Mouse (Mus musculus) megakaryocyte, adult 5-6 weeks (primary cell): ENCODE results near the gene Gm20458. TPM values are rescaled to one million over a fixed set of nuclear protein-coding genes. Genes with fewer than 3 reads are reported as not detected.

ENCODE experiments used
- ATAC-seq: 2 replicates; pipeline ENCODE4 v1.8.0; 2016; ENCODE audit warnings: mild to moderate bottlenecking, inconsistent platforms; ENCODE audit not compliant: poor library complexity, severe bottlenecking
- total RNA-seq, 2 experiments: library from RNA; stranded (forward) in 1 of 2; stranded (reverse) in 1 of 2; fragments of 153-499, 151-499 nt in 1 of 2; fragments of 221-1000, 200-1000 nt in 1 of 2; gene quantifications; 2 replicates each; pipeline versions ENCODE4 v1.2.3 to v1.2.4; 2015 to 2017

Gm20458 gene
- total RNA-seq, 2 experiments from 2014 or later, result not detected

DNA sequence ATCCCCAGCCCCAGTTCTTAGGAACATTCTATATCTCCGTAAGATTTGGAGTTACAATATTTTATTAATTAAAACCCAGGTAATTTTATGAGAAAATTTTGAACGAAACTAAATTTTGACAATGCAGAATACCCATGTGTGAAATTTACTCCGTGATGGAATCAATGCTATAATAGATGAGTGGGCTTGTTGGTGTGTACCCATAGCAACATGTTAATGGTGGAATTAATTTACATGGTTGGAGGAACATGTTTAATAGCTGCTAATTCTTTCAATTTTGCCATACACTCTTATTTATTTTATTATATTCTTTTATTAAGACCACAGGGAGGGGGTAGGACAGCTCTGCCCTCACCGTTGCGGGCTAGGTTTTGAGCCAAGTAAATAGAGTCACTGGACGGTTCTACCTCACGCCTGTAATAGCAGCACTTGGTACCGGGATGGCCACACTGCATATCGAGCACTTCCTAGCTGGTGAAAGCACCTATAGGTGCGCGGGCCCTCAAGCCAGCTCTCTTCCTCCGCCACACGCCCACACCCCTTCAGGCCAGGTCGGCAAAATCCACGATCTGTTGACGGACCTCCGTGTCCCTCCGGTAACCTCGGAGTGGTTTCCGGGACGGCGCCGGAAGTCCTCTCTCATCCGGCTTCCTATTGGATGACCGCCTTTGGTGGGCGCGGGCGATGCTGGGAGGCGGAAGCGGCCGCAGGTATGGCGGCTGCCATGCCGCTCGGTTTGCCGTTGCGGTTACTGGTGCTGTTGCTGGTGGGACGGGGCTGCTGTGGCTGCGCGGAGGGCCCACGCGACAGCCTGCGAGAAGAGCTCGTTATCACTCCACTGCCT is 36.3 kb downstream of the Gm20458 start, which contains the start of gene Pigt:
Pigt (plus strand) TSS at position 674 of the 844 bp plus-strand sequence.
- ATAC-seq, result peak; percentile 98

DNA sequence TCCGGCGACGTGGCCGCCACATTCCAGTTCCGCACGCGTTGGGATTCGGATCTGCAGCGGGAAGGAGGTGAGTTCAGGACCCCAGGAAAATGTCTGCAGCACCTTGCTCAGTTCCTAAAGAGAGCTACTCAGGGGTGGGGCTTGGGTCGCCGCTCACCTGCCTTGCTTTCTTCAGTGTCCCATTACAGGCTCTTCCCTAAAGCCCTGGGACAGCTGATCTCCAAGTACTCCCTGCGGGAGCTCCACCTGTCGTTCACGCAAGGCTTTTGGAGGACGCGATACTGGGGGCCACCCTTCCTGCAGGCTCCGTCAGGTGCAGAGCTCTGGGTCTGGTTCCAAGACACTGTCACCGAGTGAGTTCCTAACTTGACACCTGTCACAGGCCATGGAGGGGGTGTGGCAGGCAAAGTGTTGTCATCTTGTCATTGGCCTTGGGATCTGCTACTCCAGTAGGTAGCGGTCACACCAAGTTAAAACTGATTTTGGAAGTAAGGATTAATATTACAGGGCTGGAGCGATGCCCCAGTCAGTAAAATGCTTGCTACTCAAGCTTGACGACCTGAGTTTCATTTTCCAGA is 37.0 kb downstream of the Gm20458 start:
- no peak; the same call in 1 of the 2 replicates for ATAC-seq

DNA sequence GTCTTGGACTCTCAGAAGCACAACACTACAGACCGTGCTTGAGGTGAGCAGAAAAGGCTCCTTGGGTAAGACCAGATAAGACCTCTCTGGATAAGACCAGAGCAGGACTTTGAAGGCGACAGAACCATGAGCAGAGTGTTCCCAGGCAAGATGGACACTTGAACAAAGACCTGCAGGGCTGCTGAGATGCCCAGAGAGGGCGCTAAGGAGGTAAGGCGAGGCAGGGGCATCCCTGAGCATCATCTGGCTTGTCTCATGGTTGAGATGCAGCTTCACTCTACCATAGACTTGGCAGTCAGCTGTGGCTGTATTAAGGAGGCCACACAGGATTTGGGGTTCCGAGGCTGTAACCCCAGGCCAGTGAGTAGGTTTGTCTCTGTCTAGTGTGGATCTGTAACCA is 38.5 kb downstream of the Gm20458 start:
- ATAC-seq, result no peak

DNA sequence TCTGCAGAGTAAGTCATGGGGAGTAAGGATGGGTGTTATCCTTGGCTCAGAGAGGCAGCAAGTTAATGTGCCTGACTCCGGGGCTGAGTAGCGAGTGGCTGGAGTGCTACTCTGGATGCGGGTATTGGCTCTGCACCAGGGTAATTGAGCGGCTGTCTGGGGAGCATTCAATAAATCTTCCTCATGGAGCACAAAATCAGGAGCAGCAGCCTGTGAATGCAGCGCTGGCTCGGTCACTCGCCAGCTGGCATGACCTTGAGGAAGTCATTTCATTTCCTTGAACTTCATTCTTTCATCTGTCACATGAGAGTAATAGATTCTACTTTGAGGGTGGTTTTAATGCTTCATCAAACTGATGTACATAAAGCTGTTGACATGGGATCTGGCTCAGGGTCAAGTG is 39.7 kb downstream of the Gm20458 start:
- no peak for ATAC-seq

DNA sequence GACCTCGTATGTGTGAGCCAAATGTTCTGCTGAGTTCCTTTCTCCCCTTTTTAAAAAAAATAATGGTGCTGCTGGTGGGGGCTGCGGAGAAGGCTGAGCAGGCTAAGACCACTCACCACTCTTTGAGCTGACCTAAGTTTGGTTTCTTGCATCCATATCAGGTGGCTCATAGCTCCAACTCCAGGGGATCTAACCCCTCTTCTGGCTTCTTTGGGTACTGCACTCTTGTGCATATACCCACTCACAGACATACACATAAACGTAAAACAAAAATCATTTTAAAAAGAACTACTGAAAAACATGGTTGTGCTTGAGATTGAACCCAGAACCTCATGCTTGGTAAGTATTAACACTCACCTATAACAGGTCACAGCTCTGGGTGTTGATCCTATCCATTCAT is 44.2 kb downstream of the Gm20458 start:
- no peak for ATAC-seq

DNA sequence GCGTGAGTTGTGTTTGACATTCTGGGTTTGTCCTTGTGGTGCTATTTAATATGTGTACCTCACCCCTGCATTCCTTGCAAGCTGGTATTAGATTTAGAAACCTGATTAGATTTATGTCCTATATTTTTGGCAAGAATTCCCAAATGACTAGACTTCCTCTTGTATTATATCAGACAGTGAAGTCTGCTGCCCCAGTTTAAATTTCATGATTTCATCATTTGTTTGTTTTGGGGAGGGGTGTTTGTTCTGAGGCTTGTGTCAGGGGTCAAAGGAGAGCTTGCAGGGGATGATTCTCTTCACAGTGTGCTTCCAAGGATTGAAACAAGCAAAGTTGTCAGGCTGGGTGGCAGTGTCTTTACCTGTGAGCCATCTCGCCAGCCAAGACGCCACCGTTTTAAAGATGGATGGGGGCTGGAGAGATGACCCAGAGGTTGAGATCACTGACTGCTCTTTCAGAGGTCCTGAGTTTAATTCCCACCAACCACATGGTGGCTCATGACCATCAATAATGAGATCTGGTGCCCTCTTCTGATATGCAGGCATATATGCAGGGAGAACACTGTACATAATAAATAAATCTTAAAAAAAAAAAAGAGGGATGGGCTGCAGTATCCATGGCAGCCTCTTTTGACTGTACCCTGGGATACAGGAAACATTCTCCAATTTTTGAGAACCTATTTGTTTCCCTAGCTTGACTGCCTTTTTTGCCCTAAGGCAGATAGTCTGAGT is 45.0 kb downstream of the Gm20458 start:
- ATAC-seq, result no peak

DNA sequence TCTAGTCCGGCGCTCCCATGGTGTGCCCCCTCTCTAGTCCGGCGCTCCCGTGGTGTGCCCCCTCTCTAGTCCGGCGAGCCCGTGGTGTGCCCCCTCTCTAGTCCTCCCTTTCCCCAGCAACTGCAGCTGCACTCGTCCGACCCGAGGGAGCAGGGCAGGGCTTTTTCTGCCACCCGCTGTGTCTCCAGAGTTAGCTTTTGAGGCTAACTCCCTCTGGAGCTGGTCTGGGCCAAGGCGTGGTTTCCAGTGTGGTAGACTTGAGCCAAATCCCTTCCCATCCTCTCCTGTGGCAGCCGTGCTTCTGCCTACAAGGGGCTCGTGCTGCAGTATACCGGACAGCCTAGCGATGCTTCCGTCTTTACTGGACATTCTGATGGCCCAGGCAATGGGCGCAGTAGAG is 47.0 kb downstream of the Gm20458 start:
- no peak for ATAC-seq

DNA sequence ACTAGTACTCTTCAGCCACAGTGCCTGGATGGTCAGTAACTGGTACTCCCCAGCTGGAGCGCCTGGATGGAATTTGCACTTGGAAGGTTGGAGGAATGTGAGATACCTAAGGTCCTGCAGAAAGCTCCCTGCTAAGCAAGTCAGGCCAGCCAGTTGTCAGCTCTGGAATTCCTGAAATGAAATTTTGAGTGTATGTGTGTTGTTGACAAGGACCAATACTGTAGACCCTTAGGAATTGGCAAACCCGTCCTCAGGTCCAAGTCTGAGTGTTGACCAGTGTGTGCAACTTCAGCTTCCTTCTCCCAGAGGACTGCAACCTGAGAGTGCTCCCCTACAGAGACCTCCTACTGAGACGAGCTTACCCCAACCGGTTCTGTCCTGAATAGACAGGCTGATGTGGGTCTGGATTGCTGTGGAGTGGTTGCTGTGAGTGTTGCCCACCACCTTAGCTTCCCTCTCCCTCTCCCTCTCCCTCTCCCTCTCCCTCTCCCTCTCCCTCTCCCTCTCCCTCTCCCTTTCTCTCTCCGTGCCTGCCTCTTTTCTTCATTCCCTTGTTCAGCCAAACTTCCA is 49.9 kb downstream of the Gm20458 start:
- no peak for ATAC-seq

DNA sequence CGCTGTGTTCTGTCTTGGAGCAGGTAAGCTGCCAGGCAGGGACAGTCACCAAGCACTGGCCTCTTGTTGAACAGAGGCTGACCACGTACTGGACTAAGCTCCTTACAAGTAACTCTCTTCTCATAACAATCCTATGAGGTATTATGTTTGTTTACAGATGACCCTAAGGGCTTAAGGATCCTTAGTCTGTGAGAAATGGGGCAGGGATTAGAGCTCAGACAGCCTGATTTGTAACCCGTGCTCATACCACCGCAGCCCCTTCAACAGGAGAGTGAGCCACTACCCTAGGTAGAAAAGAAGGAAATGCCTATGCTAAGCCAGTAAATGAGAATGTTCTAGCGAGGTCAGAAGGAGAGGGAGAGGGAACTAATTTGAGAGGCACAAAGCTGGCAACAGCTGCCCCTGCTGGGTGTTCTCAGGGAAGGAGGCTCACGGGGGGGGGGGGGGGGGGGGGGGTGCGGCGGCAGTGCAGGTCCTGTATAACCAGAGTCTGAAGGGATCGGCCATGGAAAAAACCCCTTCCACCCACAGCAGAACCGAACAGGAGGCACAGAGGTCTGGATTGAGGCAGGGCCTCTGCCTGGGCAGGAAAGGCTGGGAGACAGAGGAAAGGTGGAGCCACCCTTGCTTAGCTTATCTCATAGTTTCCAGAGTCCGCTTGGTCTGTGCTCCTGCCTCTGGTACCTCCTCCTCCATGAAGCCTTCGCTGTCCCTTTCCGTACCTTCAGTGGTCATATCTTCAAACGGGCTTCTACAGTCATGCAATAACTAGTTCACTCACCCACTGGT is 51.5 kb downstream of the Gm20458 start:
- no peak for ATAC-seq

DNA sequence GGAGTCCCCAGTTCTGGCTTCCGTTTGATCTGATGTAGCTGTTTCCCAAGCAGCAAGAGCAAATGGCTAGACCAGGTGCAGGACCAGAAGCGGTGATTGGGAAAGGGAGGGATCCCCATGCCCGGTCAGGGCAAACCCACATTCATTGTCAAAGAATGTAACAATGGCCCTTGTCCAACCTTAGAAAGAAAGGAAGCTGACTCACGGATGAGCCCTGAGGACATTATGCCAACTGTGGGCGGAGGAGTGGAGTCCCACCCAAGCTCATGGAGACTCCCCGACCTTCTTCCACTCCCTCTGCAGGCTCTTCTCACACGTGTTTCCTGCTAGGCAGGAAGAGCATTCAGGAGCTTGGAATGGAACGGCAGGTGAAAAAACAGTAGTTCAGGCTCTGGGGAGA is 52.6 kb downstream of the Gm20458 start:
- ATAC-seq, result no peak

DNA sequence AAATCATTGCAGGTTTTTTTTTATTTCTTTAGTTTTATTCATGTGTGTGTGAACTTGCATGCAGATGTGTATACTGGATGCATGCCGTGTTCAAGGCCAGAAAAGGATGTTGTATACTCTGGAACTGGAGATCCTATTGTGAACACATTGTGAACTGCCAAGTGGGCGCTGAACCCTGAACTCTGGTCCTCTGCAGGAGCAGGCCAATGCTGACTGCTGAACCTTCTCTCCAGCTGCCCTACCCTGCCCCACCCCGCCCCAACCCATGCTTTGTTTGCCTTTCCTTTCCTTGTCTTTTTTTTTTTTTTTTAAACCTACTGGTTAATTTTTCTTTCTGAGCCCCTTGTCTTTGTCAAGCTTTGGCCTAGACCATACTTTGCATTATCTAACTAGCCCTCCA is 54.1 kb downstream of the Gm20458 start:
- ATAC-seq, result no peak

DNA sequence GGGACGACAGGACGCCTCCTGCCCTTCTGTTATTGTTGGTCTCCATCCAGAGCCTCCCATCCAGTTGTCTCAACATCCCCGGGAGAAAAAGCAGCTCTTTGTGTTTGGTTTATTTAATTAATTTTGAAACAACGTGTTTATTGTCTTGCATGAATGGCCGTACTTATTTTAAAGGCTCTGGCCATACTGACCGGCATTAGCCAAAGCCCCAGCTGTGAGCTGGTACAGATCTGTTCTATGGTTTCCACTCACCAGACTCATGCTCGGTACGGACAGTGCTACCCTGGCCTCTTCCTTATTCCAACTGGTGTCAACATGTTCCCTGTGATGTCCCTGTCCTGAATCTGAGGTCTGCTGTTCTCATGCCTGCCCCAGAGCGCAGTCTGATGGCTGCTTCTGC is 55.1 kb downstream of the Gm20458 start:
- ATAC-seq, result no peak

DNA sequence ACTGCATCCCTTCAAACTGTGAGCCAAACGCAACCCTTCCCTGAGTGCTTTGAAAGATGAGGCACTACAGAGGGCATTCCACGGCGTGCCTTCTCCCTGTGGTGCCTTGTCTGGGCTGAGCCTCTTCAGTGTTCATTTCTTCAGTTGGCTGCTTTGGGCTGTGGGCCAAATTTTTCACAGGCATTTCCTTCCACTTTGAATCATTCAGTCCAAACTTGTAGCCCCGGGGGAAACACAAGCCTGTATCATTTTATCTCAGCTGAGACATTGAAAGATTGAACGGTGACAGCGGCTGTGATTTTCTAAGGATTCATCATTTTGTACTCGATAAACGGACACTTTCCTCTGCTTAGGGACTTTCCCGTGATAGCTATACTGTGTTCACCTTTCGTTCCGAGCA is 55.8 kb downstream of the Gm20458 start:
- ATAC-seq, result no peak

DNA sequence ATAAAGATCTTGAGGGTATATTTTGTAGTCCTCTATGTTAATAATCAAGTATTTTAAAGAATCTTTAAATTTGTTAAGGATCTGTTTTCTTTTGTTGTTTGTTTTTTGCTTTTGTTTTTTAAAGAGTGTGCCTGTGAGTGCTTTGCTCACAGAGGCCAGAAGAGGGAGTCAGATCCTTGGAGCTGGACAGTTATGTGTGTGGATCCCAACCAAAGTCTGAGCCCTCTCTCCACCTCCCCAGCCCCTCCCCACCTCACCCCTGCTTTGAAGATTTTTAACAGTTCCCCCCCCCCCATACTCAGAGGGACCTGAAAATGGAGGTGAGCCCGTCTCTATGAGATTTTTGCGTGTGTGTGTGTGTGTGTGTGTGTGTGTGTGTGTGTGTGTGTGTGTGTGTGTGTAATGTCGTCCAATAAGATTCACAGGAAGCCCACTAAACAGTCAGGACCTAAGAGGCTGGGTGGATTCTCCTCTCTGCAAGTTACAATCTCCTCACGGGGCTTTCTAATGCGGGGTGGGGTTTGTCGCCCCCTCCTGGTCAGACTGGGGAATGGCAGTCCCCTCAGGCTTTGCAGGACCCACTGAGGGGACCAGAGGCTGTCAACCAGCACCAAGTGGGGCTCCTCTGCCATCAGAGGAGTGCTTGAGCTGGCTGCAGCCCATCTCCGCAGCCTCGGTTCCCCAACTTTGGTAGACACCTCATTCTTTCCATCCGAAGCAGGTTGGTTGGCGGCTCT is 56.9 kb downstream of the Gm20458 start:
- ATAC-seq, result 0 out of 2 replicates have a peak, but pooled peaks have one; percentile 30

DNA sequence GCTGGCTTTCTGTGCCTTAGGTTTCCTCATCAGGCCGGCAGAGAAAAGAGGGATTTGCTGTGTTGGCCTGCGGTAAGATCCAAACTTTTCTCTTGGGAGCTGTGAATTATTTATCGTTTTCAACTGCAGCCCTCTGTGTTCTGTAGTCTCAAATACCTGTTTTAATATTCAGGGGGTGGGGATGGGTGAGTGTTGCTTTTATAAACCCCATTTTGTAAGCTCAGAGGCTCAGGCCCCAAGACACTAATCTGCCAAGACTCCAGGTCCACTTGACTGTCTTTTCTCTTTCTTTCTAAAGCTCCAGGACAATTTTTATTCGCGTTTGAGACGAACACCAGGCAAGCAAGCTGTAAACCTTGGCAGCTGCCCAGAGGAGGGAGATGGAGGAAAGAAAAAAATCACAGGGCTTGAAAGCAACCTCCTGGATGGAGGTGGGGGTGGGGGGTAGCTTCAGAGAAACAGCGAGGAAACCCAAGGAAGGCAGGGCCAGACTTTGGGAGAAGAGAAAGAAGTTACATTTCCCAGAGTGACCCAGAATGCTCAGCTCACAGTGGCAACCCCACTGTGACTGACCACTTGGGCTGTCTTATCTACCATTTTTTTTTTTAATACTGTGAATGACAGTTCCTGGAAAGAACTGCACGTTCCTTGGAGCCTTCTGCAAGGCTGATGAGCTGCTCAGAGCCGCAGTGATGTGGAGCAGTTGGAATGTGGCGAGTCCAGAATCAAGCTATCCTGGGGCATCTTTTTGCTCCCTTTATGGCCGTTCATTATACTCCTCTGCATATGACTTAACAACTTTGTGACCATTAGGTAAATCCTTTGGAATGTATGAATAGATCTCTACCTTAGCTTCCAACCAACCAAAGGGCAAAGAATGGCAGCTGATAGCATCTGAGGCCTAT is 57.8 kb downstream of the Gm20458 start:
- no peak for ATAC-seq

DNA sequence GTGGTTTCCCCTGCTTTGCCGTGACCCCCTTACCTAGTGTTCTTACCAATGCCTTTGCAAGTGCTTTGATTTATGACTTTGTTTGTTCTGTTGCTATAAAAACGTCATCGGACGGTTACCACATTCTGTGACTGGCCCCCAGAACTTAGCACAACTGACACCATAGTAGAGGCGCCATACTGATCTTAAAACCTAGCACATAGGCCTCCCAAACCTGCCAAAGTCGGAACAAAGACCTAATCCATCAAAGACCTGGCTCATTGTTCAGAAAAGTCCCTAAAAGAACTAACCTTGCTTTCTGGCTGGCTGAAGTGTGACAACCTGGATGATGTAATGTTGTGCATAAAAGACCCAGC is 58.4 kb downstream of the Gm20458 start:
- ATAC-seq, result no peak

DNA sequence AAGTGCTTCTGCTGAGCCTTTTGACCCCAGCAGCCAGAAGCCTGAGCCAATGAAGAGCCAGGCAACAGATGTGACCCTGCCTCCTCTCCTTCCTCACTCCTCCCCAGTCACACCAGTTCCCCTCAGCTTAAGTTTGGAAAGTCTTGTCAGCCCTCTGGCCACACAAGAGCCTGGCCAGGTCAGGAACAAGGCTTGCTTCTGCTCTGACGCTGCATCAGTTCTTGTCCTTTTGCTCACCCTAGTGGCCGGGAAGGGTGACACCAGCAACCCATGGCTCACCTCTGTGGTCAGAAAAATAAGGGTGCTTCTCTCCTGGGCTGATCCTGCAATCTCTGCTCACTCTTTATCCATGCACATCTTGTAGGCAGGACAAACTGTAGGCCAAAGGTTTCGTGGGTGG is 60.0 kb downstream of the Gm20458 start:
- ATAC-seq, result peak; percentile 78

DNA sequence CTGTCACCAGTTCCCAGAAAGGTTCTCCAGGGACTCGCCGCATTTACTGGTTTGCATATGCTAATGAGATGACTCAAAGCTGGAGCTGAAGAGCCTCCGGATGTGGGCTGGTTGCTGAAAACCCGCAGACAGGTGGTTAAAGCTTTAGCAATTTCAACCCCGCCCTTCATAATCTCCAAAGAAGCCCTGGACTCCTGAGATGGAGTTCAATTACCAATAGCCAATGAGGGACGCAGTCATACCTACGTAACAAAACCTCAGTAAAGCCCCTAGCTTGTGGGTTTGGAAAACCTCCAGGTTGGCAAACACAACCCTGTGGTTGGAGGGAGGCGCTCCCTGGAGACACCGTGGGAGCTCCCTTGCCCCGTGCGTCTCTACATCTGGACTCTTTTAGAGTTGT is 61.1 kb downstream of the Gm20458 start:
- ATAC-seq, result peak; percentile 78

DNA sequence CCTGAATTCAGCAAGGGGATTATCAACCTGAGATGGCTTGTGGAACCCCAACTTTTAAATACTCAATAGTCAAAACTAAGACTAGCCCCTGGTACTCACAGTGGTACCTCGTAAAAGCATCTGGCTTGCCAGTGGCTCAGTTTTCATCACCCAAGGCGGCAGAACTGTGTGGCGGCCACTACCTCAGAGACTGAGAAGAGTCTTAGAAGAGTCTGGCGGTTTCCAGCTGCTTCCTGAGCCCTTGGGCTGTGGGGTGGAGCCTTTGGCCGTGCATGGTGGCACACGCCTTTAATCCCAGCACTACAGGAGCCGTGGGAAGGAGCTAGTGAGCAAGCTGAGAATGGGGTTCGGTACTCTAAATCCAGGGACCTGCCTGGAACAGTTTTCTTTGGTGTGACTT is 61.5 kb downstream of the Gm20458 start:
- ATAC-seq, result peak; percentile 14; the same call in 1 of the 2 replicates
